Mouse (Mus musculus) kidney, embryonic 14.5 days (tissue): Measurements from ENCODE around the gene Cpeb1. TPM values are rescaled to one million over a fixed set of nuclear protein-coding genes. Genes with fewer than 3 reads are reported as not detected.

Source experiments
- ATAC-seq: fragments of 200-750 bp; cut with Nextera tagmentation; 2 replicates; pipeline ENCODE4 v1.8.0; 2017; ENCODE audit warnings: moderate number of reproducible peaks, mild to moderate bottlenecking, moderate TSS enrichment, moderate library complexity; ENCODE audit not compliant: low FRiP score, low TSS enrichment
- H3K27ac ChIP-seq: fragments of 300-500 bp; sonication (generic); 2 replicates; pipeline ENCODE4 v1.5.1; 2014; ENCODE audit warnings: low read depth, mild to moderate bottlenecking, low read length, moderate library complexity, mixed read lengths
- H3K27me3 ChIP-seq: fragments of 300-500 bp; sonication (generic); 2 replicates; pipeline ENCODE4 v1.6.1; 2014; ENCODE audit warnings: mild to moderate bottlenecking, low read length; ENCODE audit not compliant: control insufficient read depth, insufficient read depth
- H3K36me3 ChIP-seq: fragments of 300-500 bp; sonication (generic); 2 replicates; pipeline ENCODE4 v1.6.1; 2014; ENCODE audit warnings: low read length, mixed read lengths; ENCODE audit not compliant: control insufficient read depth, insufficient read depth
- H3K4me1 ChIP-seq: fragments of 300-500 bp; sonication (generic); 2 replicates; pipeline ENCODE4 v1.6.1; 2014; ENCODE audit warnings: low read length, mixed read lengths; ENCODE audit not compliant: control insufficient read depth, insufficient read depth
- H3K4me2 ChIP-seq: fragments of 300-500 bp; sonication (generic); replicated peaks from 2 replicates; pipeline ENCODE4 v1.6.1; 2014; ENCODE audit warnings: low read depth, mild to moderate bottlenecking, low read length
- H3K4me3 ChIP-seq: fragments of 300-500 bp; sonication (generic); 2 replicates; pipeline ENCODE4 v1.5.1; 2014; ENCODE audit warnings: mild to moderate bottlenecking, low read length
- H3K9ac ChIP-seq: fragments of 300-500 bp; sonication (generic); 2 replicates; pipeline ENCODE4 v1.6.1; 2014; ENCODE audit warnings: low read depth, mild to moderate bottlenecking, low read length, moderate library complexity
- H3K9me3 ChIP-seq: fragments of 300-500 bp; sonication (generic); 2 replicates; pipeline ENCODE4 v1.6.1; 2016; ENCODE audit warnings: low read length; ENCODE audit not compliant: control insufficient read depth
- WGBS: fragments of 180-500 bp; shearing (Covaris S2); extraction: QIAGEN DNeasy Blood & Tissue Kit; methylation state at CpG from one replicate; pipeline ENCODE4 v1.1.7; 2014; 5-methylcytosine and 5-hydroxymethylcytosine counted together
- polyA plus RNA-seq: library from polyadenylated mRNA; unstranded; fragments of >200 nt; fragmentation: Nextera tagmentation; extraction: Ambion mirVana; gene quantifications from 2 replicates; pipeline ENCODE4 v1.2.1, GENCODE M21; 2014

Gene Cpeb1
- polyA plus RNA-seq, 1 experiment from 2014 or later, result 1.6 TPM

DNA sequence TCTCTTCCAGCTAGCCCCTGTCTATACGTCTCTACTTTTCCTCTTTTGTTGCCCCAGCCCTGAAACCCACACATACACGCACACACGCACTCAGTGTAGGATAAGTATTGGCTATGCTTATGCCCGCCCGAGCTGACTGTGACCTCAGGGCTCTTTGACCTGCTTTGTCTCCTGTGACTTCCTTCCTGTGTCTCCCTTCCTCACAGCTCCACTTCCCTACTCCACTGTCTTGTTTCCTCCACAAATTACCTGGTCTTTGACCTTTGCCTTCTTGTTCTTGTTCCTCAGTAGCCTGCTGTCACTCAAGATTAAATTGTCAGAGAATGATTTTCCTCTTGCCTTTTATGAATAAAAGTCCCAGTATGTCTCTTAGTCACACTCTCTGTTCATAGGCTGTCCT, 151.2 kb downstream of the Cpeb1 start:
- Histone ChIP-seq H3K4me1 (no peaks in the 10 kb centered on the region), H3K9ac (no peak overlapping the region), H3K4me2 (no peak overlapping the region), H3K36me3 (no peaks in the 10 kb centered on the region), H3K4me3 (no peak overlapping the region), H3K9me3 (no peaks in the 10 kb centered on the region), H3K27ac (no peak overlapping the region), H3K27me3 (no peaks in the 10 kb centered on the region)
- no peak for ATAC-seq
- 62% methylated on average over 5 of the region's 5 CpGs for WGBS

DNA sequence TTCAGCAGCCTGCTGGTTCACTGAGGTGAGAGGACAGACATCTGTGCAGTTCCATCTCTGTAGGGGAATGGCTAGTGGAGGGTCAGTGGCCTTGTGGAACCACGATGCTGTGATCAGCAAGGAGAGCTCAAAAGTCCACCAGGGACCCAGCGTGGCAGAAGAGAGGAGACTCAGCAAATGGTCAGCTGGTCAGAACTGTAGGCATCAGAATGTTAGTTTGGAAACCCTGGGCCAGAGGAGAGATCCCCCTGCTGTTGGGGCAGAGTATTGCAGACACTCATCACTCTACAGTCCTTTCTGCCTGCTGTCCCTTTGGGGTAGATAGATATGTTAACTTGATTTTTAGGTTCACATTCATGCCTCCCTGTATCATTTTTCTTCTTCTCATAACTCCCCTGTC, 151.6 kb downstream of the Cpeb1 start:
- no peaks in the 10 kb centered on the region for H3K9me3 ChIP-seq
- H3K27ac ChIP-seq, result no peak overlapping the region
- no peaks in the 10 kb centered on the region for H3K27me3 ChIP-seq
- H3K4me3 ChIP-seq, result no peak overlapping the region
- 81% methylated on average over 2 of the region's 2 CpGs for WGBS
- H3K36me3 ChIP-seq, result no peaks in the 10 kb centered on the region
- H3K9ac ChIP-seq, result no peak overlapping the region
- H3K4me1 ChIP-seq, result no peaks in the 10 kb centered on the region
- no peak overlapping the region for H3K4me2 ChIP-seq
- ATAC-seq, result no peak

DNA sequence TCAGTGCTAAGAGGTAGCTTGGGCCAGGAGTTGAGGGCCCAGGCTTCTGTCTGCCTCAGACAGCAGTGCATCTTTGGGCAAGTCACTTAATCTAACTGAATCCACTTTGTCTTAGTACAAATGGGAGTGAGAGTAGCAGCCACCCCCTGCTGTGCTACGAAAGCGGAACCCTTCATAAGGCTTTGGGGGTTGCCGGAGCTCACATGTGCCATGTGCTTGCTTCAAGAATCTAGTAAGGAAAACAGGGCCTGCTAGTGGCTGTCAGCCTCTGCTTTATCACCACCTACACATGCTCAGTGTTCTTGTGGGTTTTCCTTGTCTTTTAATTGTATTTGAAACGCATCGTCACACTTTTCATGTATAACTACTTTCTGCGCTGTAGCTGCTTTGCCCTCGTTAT, 153.9 kb downstream of the Cpeb1 start:
- H3K27me3 ChIP-seq, result no peaks in the 10 kb centered on the region
- H3K27ac ChIP-seq, result no peak overlapping the region
- no peak overlapping the region; the same call in 1 of the 2 replicates for H3K9ac ChIP-seq
- WGBS, result 49% methylated on average over 7 of the region's 7 CpGs
- no peaks in the 10 kb centered on the region for H3K9me3 ChIP-seq
- H3K4me3 ChIP-seq, result no peak overlapping the region
- ATAC-seq, result no peak
- no peak overlapping the region for H3K4me2 ChIP-seq
- peaks cover 4% of the 10 kb centered on the region; the same call in 1 of the 2 replicates for H3K4me1 ChIP-seq
- no peaks in the 10 kb centered on the region for H3K36me3 ChIP-seq

DNA sequence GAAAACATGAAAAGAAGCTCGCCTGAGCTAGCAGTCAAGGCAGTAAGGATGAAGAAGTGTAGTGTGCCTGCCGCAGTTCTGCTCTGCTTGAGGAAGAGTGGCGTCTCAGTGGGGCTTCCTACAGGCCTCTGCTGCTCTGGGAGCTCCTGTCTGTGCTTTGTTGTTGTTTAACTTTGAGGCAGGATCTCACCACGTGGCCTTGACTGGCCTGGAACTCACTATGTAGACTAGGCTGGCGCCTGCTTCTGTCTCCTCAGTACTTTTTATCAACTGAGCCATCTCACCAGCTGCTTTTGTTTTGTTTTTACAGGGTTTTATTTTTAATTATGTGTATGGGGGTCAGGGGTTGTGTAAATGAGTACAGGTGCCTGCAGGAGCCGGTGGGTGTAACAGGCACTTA, 157.1 kb downstream of the Cpeb1 start:
- no peaks in the 10 kb centered on the region for H3K36me3 ChIP-seq
- H3K4me3 ChIP-seq, result no peak overlapping the region
- H3K27me3 ChIP-seq, result no peaks in the 10 kb centered on the region
- peaks cover 15% of the 10 kb centered on the region; the same call in 1 of the 2 replicates for H3K4me1 ChIP-seq
- 29% methylated on average over 6 of the region's 6 CpGs for WGBS
- no peak overlapping the region for H3K4me2 ChIP-seq
- H3K9me3 ChIP-seq, result no peaks in the 10 kb centered on the region
- H3K27ac ChIP-seq, result no peak overlapping the region
- ATAC-seq, result no peak
- no peak overlapping the region for H3K9ac ChIP-seq

Other genes with a start within 250 kb of the Cpeb1 start
- gene Pde8a, start 241.9 kb downstream of the Cpeb1 start, polyA plus RNA-seq, result 4.0 and 7.6 TPM in 2 replicates
- gene Rps17, start 110.2 kb downstream of the Cpeb1 start, polyA plus RNA-seq, result 1,503 and 2,103 TPM in 2 replicates
- 0.67 and 0.92 TPM in 2 replicates for gene Ap3b2, start 38.5 kb upstream of the Cpeb1 start, polyA plus RNA-seq
- not detected in 2 replicates for gene BC048679, start 42.8 kb upstream of the Cpeb1 start, polyA plus RNA-seq
- 0.10 TPM in 1 of 2 replicates, not detected in the other for gene Fsd2, start 111.5 kb upstream of the Cpeb1 start, polyA plus RNA-seq
- gene Whamm, start 115.8 kb upstream of the Cpeb1 start, polyA plus RNA-seq, result 7.0 and 8.2 TPM in 2 replicates